Mouse (Mus musculus) naive thymus-derived CD4-positive, alpha-beta T cell, adult 2 months (primary cell): ENCODE data around the gene Olfr497.

Experiments used
- DNase-seq: peaks from one replicate; pipeline ENCODE4 v3.0.0-alpha.2; 2011; ENCODE audit warnings: low read depth

The Olfr497 gene

GRCm38 (mm10) chr7:108420121-108420520 is at the start of gene Olfr497:
Gene Olfr497 (plus strand): TSS chr7:108420421.
- DNase-seq, result no peak

GRCm38 (mm10) chr7:108392867-108393266 is 27.4 kb upstream of the Olfr497 start, which contains the start of gene Olfr495:
Gene Olfr495 (plus strand): TSS chr7:108393167.
- no peak for DNase-seq

GRCm38 (mm10) chr7:108465026-108465425 is 44.8 kb downstream of the Olfr497 start, which contains the start of gene Olfr498:
Gene Olfr498 (plus strand): TSS chr7:108465326.
- no peak for DNase-seq
